Mouse (Mus musculus): ENCODE results near the gene Rdh7.
A peak's percentile ranks its signal among the peaks of the same experiment; 100 is the strongest.
"Not testable (repeated sequence)": the region's sequence is repeated elsewhere in the genome, so short reads cannot be mapped to it uniquely, and the experiment has no call there.

The Rdh7 gene

DNA sequence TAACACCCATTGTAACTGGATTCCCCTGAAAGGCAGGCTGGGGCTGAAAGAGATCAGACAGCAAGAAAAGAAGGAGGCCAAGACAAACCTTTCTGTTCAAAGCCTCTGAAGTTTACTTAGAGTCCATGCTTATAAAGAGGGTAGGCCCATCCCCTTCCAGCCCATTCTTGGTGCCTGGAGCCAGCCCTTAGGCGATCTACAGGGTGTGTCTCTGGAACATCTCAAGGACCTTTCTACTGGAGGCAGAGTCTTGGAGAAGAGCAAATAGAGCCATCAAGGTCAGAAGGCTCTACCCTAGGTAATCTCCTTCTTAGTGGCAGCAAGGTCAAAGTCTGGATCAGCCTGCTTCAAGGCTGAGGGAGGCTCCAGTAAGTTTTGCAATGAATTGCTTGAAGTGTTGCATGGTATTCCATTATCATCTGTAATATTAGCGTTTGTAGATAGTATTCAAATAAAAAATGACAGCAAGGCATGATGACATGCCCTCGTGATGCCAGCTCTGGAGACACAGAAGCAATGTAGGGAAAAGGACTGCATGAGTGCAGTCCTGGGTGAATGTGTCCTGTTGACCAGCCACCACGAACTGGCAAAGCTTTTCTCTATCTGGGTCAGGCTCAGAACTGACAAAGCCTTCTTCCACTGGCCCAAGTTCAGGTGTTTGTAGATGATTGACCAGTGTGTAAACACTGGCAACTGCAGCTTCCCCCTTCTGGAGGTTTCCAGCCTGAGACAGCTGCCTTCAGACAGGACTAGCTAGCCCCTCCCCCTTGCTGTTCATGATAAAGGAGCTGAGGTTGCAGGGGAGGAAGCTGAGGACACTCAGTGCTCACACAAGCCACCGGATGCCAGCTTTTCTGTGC is 4.8 kb upstream of the Rdh7 start:
- not testable (repeated sequence) for DNase-seq

GRCm38 (mm10) chr10:127891481-127891880 is 2.9 kb upstream of the Rdh7 start:
- DNase-seq: no peak

- no peak for DNase-seq
Observed at GRCm38 (mm10) chr10:127886971-127887370, 1.6 kb downstream of the Rdh7 start.

GRCm38 (mm10) chr10:127886551-127886950 is 2.1 kb downstream of the Rdh7 start:
- no peak for DNase-seq

GRCm38 (mm10) chr10:127881041-127881440 is 7.6 kb downstream of the Rdh7 start:
- no peak for DNase-seq

GRCm38 (mm10) chr10:127879155-127879688 is 9.4 kb downstream of the Rdh7 start:
- DNase-seq: no peak

DNA sequence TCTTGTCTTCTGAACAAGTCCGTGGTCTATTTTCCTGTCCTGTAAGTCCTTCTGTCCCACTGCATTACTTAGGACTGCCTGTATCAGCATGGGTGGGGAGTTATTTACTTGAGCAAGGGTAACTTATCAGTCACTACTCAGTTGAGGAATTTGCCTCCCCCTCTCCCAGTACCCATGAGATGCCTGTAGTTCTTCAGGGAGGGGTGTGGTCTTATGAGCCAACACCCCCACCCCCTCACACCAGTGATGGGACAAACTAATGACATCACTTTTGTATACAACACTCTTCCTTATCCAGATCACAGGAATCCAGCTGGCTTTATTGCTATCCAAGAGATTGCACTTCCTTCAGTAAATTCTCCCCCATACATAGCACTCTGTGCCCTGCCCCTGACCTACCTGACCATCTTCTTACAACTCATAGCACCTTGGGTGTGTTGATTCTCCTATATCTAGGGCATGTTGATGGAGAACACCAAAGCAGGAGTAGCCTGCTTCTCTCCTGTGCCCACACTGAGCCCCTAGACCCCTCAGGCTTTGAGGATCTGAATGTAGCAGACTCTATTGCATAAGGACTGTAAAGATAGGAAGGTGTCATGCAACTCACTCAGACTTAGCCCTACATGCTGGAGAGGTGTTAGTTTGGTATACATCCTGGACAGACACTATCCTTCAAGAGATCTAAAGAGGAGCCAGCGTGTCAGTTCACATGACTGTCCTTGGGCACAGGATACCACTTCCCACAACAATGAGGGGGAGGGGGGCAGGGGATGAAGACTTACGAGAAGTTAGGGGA is 10.2 kb downstream of the Rdh7 start:
- DNase-seq: no peak

GRCm38 (mm10) chr10:127877681-127878080 is 10.9 kb downstream of the Rdh7 start:
- DNase-seq: no peak

DNA sequence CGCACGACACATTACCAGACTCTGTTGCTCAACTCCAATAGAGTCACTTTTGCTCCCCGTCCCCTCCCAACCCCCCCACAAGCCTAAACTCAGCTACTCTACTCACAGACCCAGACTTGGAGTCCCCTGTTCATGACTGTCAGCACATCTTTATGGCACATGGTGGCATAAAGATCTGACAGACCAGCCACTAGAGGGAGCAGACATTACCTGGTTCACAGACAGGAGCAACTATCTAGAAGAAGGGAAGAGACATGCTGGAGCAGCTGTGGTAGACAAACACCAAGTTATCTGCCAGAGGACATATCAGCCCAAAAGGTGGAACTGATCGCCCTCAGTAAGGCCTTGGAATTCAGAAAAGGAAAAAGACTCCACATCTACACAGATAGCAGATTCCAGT is 16.1 kb downstream of the Rdh7 start:
- DNase-seq: no peak

DNA sequence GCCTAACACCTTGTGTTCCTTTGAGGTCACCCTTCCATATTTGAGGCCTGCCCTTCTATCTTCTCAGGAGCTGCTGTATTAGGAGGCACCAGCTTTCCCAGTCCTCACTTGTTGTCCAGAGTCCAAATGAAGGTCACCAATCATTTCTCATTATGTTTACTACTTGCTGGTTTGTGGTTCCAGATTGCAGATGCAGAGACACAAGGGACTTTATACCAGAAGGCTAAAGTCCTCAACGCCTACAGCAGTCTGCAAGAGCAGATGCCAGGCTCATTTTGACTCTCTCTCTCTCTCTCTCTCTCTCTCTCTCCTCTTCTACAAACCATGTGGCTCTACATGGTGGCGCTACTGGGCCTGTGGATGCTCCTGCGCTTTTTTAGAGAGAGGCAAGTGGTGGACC is 22.4 kb downstream of the Rdh7 start, which contains the start of gene Rdh16f2:
Rdh16f2 (plus strand) TSS at position 243 of the 400 bp plus-strand sequence.
- no peak for DNase-seq

- DNase-seq: no peak
Observed at GRCm38 (mm10) chr10:127864931-127865330, 23.7 kb downstream of the Rdh7 start.

DNA sequence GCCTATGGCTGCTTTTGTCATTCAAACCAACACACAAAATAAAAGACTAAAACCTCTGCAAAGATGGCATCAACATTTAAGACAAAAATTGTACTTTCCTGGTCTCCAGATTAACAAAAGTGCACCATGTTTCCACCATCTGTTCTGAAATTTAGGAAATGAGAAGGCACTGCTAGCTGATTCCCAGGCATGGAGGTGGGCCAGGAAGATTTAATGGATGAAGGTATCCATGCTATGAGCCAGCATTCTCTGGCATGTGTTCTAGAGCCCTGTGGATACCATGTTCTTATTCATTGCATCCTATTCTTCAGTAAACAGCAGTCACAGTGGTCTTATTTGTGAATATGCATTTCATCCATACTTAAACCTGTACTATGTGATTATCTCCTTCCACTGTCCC is 32.2 kb downstream of the Rdh7 start:
- peak; percentile 65 for DNase-seq

DNA sequence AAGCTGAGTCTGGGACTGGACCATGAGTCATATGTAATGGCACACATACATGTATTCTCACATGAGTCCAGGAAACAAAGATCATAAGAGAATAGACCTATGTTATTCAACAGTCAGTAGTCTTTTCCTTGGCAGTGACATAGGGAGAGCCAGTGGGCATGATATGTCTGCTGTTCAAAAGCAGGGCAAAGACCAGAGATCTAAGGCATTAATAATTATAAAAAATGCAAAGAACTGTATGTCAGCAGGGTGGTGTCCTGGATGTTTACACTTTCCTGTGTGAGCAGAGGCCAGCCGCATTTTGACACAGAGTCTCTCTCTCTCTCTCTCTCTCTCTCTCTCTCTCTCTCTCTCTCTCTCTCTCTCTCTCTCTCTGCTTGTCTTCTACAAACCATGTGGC is 39.0 kb downstream of the Rdh7 start, which contains the start of gene Rdh19:
Rdh19 (plus strand) TSS at position 301 of the 400 bp plus-strand sequence.
- DNase-seq: no peak

DNA sequence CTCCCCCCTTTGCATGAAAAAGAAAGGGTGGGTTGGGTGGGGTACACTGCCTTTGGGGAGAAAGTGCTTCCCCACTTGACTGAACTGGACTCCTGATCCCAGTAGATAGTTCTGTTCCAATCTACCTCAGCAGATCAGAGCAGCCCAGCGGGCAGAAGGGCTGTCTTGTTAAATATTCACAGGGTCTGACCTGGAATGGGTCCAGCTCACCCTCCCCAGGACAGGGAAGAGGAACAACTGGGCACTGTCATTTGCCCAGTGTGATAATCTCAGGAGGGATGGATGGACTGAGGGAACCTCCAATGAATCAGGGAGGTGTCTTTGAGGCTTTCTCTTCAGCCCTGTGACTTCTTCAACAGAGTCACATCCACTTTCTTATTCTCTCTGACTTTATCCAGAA is 40.5 kb downstream of the Rdh7 start:
- no peak for DNase-seq

DNA sequence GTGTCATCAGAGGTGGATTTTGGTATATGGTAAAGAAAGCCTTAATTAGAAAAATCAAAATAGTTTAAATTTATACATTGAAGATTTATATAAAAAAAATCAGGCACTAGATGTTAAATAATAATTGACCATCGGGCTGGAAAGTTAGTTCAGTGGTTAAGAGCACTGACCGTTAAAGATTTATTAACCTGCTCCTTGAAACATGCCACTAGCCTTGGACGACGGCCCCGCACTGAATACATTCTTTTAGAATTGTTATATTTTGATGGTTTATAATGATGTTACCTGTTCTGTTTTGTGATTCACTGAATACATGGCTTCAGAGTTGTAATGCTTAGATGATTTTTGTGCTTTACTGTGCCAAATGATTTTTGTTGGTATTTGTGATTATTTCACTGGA is 42.7 kb downstream of the Rdh7 start:
- DNase-seq: not testable (repeated sequence)

- no peak for DNase-seq
Observed at GRCm38 (mm10) chr10:127840776-127841175, 47.8 kb downstream of the Rdh7 start.

DNA sequence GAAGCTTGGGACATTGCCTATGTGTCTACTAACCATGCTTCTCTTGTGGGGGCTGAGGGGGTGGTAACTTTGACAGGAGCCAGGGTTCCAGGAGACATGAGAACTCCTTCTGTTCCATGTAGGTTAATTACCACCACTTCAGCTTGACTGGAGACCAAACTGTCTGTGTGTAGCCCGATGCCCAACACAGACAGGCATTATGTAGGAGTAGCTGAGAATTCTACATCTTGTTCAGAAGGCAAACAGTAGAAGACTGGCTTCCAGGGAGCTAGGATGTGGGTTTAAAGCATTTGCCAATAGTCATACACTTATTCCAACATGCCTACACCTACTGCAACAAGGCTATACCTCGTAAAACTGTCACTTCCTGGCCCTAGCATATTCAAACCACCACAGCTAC is 50.1 kb downstream of the Rdh7 start:
- no peak for DNase-seq

- DNase-seq: not testable (repeated sequence)
Observed at GRCm38 (mm10) chr10:127837793-127838192, 50.8 kb downstream of the Rdh7 start.

GRCm38 (mm10) chr10:127835292-127835691 is 53.3 kb downstream of the Rdh7 start:
- DNase-seq: no peak

GRCm38 (mm10) chr10:127834186-127834585 is 54.4 kb downstream of the Rdh7 start:
- DNase-seq: not testable (repeated sequence)

All from cerebellum, adult 9-10 months (tissue).